Mouse (Mus musculus) intestine, embryonic 16.5 days (tissue): ENCODE results near the gene Zc3h4. TPM values are rescaled to one million over a fixed set of nuclear protein-coding genes. Genes with fewer than 3 reads are reported as not detected.

Source experiments
- ATAC-seq: fragments of 200-750 bp; cut with Nextera tagmentation; 2 replicates; pipeline ENCODE4 v1.8.0; 2017; ENCODE audit warnings: moderate TSS enrichment, moderate library complexity
- H3K27ac ChIP-seq: fragments of 300-500 bp; sonication (generic); 2 replicates; pipeline ENCODE4 v1.5.1; 2014; ENCODE audit warnings: mild to moderate bottlenecking, low read length
- H3K27me3 ChIP-seq: fragments of 300-500 bp; sonication (generic); replicated peaks from 2 replicates; pipeline ENCODE4 v1.6.1; 2014; ENCODE audit warnings: low read length, control low read depth, mixed read lengths; ENCODE audit not compliant: control insufficient read depth, insufficient read depth
- H3K36me3 ChIP-seq: fragments of 300-500 bp; sonication (generic); 2 replicates; pipeline ENCODE4 v1.6.1; 2014; ENCODE audit warnings: low read length, control low read depth; ENCODE audit not compliant: control insufficient read depth, insufficient read depth
- H3K4me1 ChIP-seq: fragments of 300-500 bp; sonication (generic); 2 replicates; pipeline ENCODE4 v1.6.1; 2014; ENCODE audit warnings: low read length, control low read depth, mixed read lengths; ENCODE audit not compliant: control insufficient read depth, insufficient read depth
- H3K4me2 ChIP-seq: fragments of 300-500 bp; sonication (generic); 2 replicates; pipeline ENCODE4 v1.6.1; 2014; ENCODE audit warnings: low read depth, low read length, control low read depth
- H3K4me3 ChIP-seq: fragments of 300-500 bp; sonication (generic); 2 replicates; pipeline ENCODE4 v1.5.1; 2014; ENCODE audit warnings: mild to moderate bottlenecking, low read length
- H3K9ac ChIP-seq: fragments of 300-500 bp; sonication (generic); 2 replicates; pipeline ENCODE4 v1.6.1; 2014; ENCODE audit warnings: low read depth, low read length
- H3K9me3 ChIP-seq: fragments of 300-500 bp; sonication (generic); 2 replicates; pipeline ENCODE4 v1.6.1; 2016; ENCODE audit warnings: low read length, control low read depth; ENCODE audit not compliant: control insufficient read depth
- WGBS: fragments of 180-500 bp; shearing (Covaris S2); extraction: QIAGEN DNeasy Blood & Tissue Kit; methylation state at CpG from one replicate; pipeline ENCODE4 v1.1.7; 2014; 5-methylcytosine and 5-hydroxymethylcytosine counted together
- polyA plus RNA-seq: library from polyadenylated mRNA; unstranded; fragments of >200 nt; fragmentation: Nextera tagmentation; extraction: Ambion mirVana; gene quantifications from 2 replicates; pipeline ENCODE4 v1.2.1, GENCODE M21; 2015

Gene Zc3h4
- polyA plus RNA-seq, 1 experiment from 2014 or later, result 9.6 TPM

DNA sequence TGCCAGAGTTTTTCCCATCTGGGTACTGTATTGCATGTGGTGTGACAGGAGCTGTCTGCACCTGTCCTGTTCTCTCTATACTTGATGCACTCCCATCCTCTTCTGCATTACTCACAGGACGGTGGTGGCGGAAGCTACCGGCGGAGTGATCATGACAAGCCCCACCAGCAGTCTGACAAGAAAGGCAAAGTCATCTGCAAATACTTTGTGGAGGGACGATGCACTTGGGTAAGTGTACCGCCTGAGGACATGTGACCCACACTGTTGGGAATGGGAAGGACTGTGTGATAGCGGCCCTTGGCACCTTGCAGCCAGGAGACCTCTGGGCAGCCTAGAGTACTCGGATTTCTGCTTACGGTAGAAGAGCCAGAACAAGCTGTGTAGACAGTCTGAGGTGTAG is 23.0 kb downstream of the Zc3h4 start:
- peaks cover 33% of the 10 kb centered on the region for H3K36me3 ChIP-seq
- H3K4me2 ChIP-seq, result no peak overlapping the region
- H3K4me1 ChIP-seq, result peaks cover 17% of the 10 kb centered on the region
- no peaks in the 10 kb centered on the region for H3K9me3 ChIP-seq
- H3K27me3 ChIP-seq, result no peaks in the 10 kb centered on the region
- H3K4me3 ChIP-seq, result no peak overlapping the region
- no peak for ATAC-seq
- 94% methylated on average over 9 of the region's 9 CpGs for WGBS
- no peak overlapping the region for H3K9ac ChIP-seq
- no peak overlapping the region for H3K27ac ChIP-seq

DNA sequence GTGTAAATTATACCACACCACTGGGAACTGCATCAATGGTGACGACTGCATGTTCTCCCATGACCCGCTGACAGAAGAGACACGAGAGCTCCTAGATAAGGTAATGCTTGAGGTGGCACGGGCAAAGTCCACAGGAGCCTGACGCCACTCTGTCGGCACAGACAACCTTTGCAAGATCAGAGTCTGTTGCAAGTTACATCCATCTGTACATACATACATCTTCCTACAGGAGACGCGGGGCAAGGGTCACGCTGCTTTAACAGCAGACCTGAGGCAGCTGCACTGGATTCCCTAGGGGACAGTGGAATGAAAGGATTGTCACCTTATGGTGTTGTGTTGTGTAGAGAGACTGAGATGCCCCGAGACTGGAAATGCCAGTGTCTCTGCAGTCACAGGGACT is 25.0 kb downstream of the Zc3h4 start:
- 74% methylated on average over 10 of the region's 10 CpGs for WGBS
- peaks cover 12% of the 10 kb centered on the region for H3K4me1 ChIP-seq
- peak overlapping the region; percentile 83 for H3K27ac ChIP-seq
- H3K27me3 ChIP-seq, result no peaks in the 10 kb centered on the region
- H3K36me3 ChIP-seq, result peaks cover 30% of the 10 kb centered on the region
- peak; percentile 76 for ATAC-seq
- H3K9ac ChIP-seq, result 0 out of 2 replicates have a peak overlapping the region, but pooled peaks have one; percentile 25
- H3K9me3 ChIP-seq, result no peaks in the 10 kb centered on the region
- no peak overlapping the region for H3K4me2 ChIP-seq
- no peak overlapping the region for H3K4me3 ChIP-seq

DNA sequence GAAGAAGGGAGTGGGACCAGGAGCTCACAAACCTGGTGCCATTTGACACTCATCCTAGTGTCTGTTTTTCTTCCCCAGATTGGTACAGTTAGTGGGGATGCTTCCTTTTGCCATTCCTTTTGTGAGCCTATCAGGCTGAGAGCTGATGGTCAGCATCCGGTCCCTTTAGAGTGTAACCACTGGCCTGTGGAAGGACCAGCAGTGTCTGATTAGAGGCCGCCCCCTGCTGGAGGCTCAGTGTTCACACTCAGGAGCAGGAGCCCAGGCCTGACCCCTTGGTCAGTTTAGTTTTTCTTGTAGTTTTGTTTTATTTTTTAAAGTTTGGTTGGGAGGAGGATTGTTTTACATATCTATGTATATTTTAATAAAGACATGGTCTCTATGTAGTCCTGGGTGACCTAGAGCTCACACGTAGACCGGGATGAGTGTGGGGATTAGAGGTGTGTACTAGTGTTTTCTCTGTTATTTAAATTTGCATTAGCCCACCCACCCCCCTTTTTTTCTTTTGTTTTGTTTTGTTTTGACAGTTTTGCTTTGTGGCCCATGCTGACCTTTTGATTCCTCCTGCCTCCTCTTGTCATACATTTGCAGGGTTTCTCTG is 25.5 kb downstream of the Zc3h4 start:
- peaks cover 8% of the 10 kb centered on the region for H3K4me1 ChIP-seq
- peaks cover 33% of the 10 kb centered on the region for H3K36me3 ChIP-seq
- H3K9me3 ChIP-seq, result no peaks in the 10 kb centered on the region
- H3K27ac ChIP-seq, result peak overlapping the region; percentile 83
- 0 out of 2 replicates have a peak overlapping the region, but pooled peaks have one; percentile 25 for H3K9ac ChIP-seq
- no peak overlapping the region for H3K4me3 ChIP-seq
- WGBS, result 54% methylated on average over 4 of the region's 4 CpGs
- H3K27me3 ChIP-seq, result no peaks in the 10 kb centered on the region
- peak; percentile 86 for ATAC-seq
- H3K4me2 ChIP-seq, result no peak overlapping the region

DNA sequence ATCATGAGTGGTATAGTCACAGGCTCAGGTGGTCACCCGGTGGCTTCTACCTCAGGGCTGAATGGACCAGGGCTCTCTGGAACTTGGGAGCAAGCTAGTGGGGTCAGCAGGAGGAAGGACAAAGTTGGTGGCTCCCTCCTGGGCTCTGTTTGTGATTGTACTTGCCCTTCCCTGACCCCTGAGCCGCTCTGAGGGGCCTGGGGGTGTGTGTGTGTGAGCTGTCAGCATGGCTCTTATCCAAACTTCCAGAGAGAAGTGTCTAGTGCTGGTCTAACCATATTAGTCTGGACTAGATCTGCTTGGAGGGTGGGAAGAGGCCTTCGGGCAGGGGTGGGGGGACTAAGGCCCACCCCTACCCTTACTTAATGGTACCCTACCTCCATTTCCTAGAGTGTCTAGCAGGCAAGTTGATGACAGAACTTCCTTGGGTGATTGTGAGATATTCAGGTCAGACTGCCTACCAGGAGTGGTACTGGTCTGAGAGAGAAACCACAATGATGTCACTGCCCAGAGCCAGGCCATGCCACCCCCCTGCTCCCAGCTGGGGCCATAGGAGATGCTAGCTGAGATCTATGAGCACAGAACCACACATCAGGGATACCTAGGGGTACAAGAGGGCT is 32.8 kb downstream of the Zc3h4 start:
- H3K36me3 ChIP-seq, result peaks cover 59% of the 10 kb centered on the region
- no peaks in the 10 kb centered on the region for H3K27me3 ChIP-seq
- ATAC-seq, result 0 out of 2 replicates have a peak, but pooled peaks have one; percentile 18
- 75% methylated on average over 3 of the region's 3 CpGs for WGBS
- no peak overlapping the region for H3K4me3 ChIP-seq
- H3K9me3 ChIP-seq, result no peaks in the 10 kb centered on the region
- no peak overlapping the region for H3K27ac ChIP-seq
- H3K4me2 ChIP-seq, result no peak overlapping the region
- no peaks in the 10 kb centered on the region for H3K4me1 ChIP-seq
- no peak overlapping the region for H3K9ac ChIP-seq

DNA sequence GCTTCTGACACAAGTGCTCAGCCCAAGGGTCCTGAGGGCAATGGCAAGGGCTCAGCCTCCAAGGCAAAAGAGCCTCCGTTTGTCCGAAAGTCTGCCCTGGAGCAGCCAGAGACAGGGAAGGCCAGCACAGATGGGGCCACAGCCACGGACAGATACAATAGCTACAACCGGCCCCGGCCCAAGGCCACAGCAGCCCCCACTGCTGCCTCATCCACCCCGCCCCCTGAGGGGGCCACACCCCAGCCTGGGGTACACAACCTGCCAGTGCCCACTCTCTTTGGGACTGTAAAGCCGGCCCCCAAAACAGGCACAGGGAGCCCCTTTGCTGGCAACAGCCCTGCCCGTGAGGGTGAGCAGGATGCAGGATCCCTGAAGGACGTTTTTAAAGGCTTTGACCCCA is 34.4 kb downstream of the Zc3h4 start:
- Histone ChIP-seq H3K4me1 (no peaks in the 10 kb centered on the region), H3K4me2 (no peak overlapping the region), H3K36me3 (peaks cover 53% of the 10 kb centered on the region), H3K9me3 (no peaks in the 10 kb centered on the region), H3K4me3 (no peak overlapping the region), H3K27ac (no peak overlapping the region), H3K9ac (no peak overlapping the region), H3K27me3 (no peaks in the 10 kb centered on the region)
- 84% methylated on average over 9 of the region's 9 CpGs for WGBS
- ATAC-seq, result no peak

DNA sequence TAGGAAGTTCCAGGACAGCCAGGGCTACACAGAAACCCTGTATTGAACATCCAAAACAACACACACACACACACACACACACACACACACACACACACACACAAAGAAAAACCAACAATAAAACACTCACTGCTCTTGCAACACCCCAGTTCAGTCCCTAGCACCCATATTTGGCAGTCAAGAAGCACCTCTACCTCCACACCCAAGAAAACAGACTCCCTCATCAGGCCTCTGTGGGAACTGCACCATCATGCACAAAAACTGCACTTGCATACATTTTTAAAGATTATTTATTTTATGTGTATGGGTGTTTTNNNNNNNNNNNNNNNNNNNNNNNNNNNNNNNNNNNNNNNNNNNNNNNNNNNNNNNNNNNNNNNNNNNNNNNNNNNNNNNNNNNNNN is 40.5 kb downstream of the Zc3h4 start:
- H3K9ac ChIP-seq, result no peak overlapping the region
- H3K9me3 ChIP-seq, result no peaks in the 10 kb centered on the region
- no peak for ATAC-seq
- H3K4me3 ChIP-seq, result no peak overlapping the region
- H3K4me2 ChIP-seq, result no peak overlapping the region
- H3K4me1 ChIP-seq, result no peaks in the 10 kb centered on the region
- H3K27me3 ChIP-seq, result no peaks in the 10 kb centered on the region
- peaks cover 3% of the 10 kb centered on the region for H3K36me3 ChIP-seq
- no peak overlapping the region for H3K27ac ChIP-seq

DNA sequence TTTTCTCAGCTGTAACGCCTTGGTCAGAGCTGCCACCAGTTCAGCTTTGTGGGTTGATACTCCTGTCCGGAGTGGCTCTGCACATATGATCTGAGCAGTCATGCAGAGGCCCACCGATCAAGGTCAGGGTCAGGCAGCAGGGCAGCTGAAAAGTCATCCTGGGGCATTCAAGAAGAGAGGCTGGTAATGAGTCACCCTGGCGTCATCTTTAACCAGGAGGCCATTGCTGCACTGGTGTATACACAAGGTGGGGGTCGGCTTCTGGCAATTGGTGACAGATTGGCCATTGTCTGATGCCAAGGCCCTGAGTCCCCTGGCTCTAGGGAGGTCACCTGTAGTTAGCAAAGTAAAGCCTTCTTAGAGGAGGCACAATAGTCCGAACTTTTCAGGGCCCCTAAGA is 50.9 kb downstream of the Zc3h4 start:
- H3K27ac ChIP-seq, result no peak overlapping the region
- H3K4me1 ChIP-seq, result peaks cover 9% of the 10 kb centered on the region
- no peak for ATAC-seq
- no peaks in the 10 kb centered on the region for H3K9me3 ChIP-seq
- H3K4me2 ChIP-seq, result no peak overlapping the region
- H3K36me3 ChIP-seq, result 0 out of 2 replicates have a peak, but pooled peaks cover 3% of the 10 kb centered on the region
- H3K4me3 ChIP-seq, result no peak overlapping the region
- no peaks in the 10 kb centered on the region for H3K27me3 ChIP-seq
- no peak overlapping the region for H3K9ac ChIP-seq
- WGBS, result 78% methylated on average over 6 of the region's 6 CpGs

DNA sequence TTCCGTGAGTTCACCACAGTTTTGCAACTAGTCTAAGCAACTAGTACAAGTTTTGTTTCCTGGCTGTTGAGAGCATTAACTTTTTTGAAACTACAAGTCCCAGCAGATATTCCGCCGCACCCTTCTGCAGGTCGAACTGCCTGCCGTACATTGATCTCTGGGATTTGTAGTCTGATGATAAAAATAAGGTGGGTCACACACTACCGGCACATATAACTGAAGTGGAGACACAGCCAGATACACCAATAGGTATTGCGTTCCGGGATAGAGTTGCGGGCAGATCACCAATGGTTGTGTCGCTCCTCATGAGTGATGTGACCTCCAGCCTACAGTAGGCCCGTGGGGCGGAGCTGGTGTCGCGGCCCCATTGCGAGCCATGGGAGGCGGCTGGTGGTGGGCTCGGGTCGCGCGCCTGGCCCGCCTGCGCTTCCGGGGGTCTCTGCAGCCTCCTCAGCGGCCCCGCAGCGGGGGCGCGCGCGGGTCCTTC is 51.9 kb downstream of the Zc3h4 start, which contains the start of gene Tmem160:
TSS of gene Tmem160 (plus strand) at position 193 of the 487 bp plus-strand sequence.
- Histone ChIP-seq H3K9ac (peak within 1 kb of the TSS; percentile 84), H3K4me2 (peak within 1 kb of the TSS; percentile 86), H3K4me3 (peak within 1 kb of the TSS; percentile 84), H3K4me1 (peaks cover 9% of the 10 kb centered on the region), H3K27ac (peak within 1 kb of the TSS; percentile 57; the same call in 1 of the 2 replicates), H3K36me3 (0 out of 2 replicates have a peak, but pooled peaks cover 3% of the 10 kb centered on the region), H3K27me3 (no peaks in the 10 kb centered on the region), H3K9me3 (no peaks in the 10 kb centered on the region)
- WGBS, result under 1% methylated on average over 30 of the region's 30 CpGs
- ATAC-seq, result peak; percentile 100

DNA sequence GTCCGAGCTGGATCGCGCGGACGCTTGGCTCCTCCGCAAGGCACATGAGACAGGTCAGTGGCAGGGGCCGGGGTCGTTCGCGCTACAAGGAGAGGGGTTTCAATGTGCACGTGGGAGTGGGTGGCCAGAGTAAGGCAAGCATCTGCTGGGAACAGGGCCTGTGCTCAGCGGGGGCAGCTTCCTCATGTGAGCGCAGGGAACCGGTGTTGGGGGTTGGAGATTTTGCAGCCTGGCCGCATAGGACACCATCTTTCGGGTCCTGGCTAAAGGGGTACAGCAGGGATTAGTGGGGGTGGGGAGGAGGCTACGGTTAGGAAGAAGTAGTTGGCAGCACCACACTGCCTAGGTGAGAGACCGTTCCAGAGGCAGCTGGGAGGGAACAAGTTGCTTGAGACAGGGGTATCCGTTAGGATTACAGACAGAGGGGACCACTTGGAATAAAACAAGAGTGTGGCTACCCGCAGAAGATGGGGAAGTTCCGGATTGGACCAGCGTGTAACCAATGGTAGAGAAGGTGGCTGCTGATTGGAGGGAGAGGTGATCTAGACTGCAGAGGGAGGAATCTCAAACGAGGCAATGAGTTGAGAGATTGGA is 52.5 kb downstream of the Zc3h4 start:
- Histone ChIP-seq H3K4me1 (peaks cover 9% of the 10 kb centered on the region), H3K4me2 (peak overlapping the region; percentile 86), H3K9ac (peak overlapping the region; percentile 84), H3K27ac (peak overlapping the region; percentile 57; the same call in 1 of the 2 replicates), H3K36me3 (0 out of 2 replicates have a peak, but pooled peaks cover 3% of the 10 kb centered on the region), H3K9me3 (no peaks in the 10 kb centered on the region), H3K27me3 (no peaks in the 10 kb centered on the region), H3K4me3 (peak overlapping the region; percentile 84)
- under 1% methylated on average over 23 of the region's 23 CpGs for WGBS
- ATAC-seq, result peak; percentile 43
